Mouse (Mus musculus) testis, adult 2 months (tissue): ENCODE results near the gene Endog.

ENCODE experiments used
- CTCF ChIP-seq: fragments of 200-500 bp; IDR thresholded peaks from 2 replicates; pipeline ENCODE4 v1.5.1; 2012; ENCODE audit warnings: low read depth, mild to moderate bottlenecking, inconsistent platforms, low read length, moderate library complexity; ENCODE audit not compliant: control insufficient read depth, insufficient read depth, insufficient replicate concordance
- POLR2A ChIP-seq: fragments of 200-500 bp; IDR thresholded peaks from 2 replicates; pipeline ENCODE4 v1.6.1; 2012; ENCODE audit warnings: low read depth, mild to moderate bottlenecking, inconsistent platforms, low read length, moderate library complexity; ENCODE audit not compliant: control insufficient read depth

DNA sequence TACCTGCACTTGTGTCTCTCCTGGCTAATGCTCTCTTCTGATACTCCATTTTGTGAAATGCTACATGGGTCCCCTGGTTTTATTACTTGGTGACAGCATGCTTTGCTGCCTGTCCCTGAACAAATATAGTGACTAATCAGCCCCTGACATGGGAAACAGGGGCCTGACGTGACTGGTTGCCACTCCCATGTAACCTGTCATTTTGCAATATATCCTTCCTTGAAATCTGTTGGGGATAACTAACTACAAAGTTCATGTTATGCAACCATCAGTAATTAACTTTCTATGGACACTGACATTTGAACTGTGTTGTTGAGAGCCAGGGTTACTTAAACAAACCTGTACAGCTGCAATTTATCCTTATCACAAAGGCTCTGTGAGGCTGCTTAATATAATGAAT lies 28.7 kb downstream of the Endog start:
- TF ChIP-seq CTCF (no peak), POLR2A (no peak)
